Mouse (Mus musculus): ENCODE measurements around the gene Aqp2.

DNA sequence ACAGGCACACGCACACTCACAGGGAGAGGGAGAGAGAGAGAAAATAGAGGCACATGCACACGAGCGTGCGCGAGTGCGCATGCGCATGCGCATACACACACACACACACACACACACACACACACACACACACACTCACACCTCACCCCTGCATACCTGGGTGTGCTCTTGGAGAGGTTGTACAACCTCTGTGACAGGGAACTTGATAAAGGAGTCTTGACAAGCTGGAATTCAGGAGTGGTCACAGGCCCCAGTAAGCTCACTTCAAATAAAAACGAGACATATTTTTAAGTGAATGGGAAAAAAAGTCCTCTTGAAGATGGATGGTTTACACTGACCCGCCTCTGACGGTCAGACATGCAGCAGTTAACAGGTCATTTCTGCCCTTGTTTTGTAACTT is 43.2 kb downstream of the Aqp2 start:
- no peak for TF ChIP-seq POLR2A (IDR thresholded peaks at IDR 0.05; ENCODE audit: borderline replicate concordance, control insufficient read depth, low read depth, low read length)
- no peak for TF ChIP-seq CTCF (IDR thresholded peaks at IDR 0.05; ENCODE audit: control insufficient read depth, insufficient read depth, low read length)

All from bone marrow, adult 2 months (tissue).